Mouse (Mus musculus): ENCODE measurements around the gene Zscan29. TPM values are rescaled to one million over a fixed set of nuclear protein-coding genes. Genes with fewer than 3 reads are reported as not detected.
"Not testable (repeated sequence)": the region's sequence is repeated elsewhere in the genome, so short reads cannot be mapped to it uniquely, and the experiment has no call there.

The Zscan29 gene
- polyA plus RNA-seq, 1 experiment = 6.8 TPM

DNA sequence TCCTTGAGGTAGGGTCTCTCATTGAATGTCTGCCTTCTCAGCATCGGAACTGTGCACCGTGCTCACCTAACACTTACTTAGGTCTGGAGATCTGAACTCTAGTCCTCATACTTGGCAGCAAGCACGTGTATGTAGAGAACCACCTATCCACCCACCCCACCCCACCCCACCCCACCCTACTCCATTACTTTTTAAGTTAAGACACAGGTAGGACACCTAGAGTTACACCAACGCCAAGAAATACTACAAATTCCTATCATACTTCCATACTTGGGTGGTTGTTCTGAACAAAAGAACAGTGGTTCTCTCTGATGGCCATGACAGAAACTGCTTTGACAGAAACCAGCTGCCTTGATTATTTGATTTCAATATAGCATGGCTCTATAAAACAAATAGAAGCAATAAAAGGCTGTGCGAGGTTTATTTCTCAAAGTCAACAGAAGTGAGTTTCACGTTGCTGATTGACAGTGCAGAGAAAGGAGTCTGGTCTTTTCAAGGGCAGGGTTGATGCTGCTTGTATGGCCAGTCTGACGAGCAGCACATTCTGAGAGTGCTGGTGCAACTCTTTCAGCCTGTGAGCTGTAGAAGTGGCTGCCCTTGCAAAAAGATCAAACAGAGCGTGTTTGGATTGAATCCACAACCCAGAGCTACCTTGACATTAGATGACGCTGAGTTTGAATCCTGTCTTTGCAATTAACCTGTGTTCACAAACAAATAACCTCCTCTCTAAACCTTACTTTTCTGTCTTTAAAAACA is 41.9 kb downstream of the Zscan29 start:
- Histone ChIP-seq H3K27ac (ENCODE audit: insufficient read depth, low read length) (no peak overlapping the region), H3K4me1 (ENCODE audit: control insufficient read depth, insufficient read depth, low read length) (no peaks in the 10 kb centered on the region)
- WGBS = 70% methylated on average over 9 of the region's 9 CpGs

DNA sequence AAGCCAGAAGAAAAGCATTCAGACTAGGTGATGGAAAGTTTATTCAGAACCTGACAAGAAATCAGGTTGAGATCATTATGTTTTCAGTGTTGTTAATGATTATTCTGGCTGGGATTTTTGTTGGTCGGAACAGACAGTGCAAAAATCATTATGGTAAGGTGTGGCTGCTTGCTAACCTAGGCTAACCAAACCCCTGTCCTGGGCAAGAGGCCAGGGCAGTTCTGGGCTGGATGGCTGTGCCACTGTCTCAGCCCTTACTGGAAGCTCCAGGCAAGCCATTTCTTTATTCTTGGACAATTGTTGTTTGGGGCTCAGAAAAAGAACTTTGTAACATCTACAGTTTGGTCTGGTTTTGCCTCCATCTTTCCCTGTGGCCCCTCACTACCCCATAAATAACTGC is 43.4 kb downstream of the Zscan29 start:
- 88% methylated on average over 1 of the region's 1 CpGs for WGBS
- no peaks in the 10 kb centered on the region for H3K4me1 ChIP-seq (ENCODE audit: control insufficient read depth, insufficient read depth, low read length)

More for the DNA sequence above, 41.9 kb downstream of the Zscan29 start:
- Histone ChIP-seq H3K27me3 (ENCODE audit: control insufficient read depth, insufficient read depth, low read length) (no peaks in the 10 kb centered on the region), H3K4me3 (replicated peaks; ENCODE audit: insufficient read depth, low read depth, low read length) (no peak overlapping the region)
- no peak for TF ChIP-seq POLR2A (IDR thresholded peaks at IDR 0.05; ENCODE audit: borderline replicate concordance, insufficient read depth, low read length)
- no peak for TF ChIP-seq CTCF (IDR thresholded peaks at IDR 0.05; ENCODE audit: borderline replicate concordance, insufficient read depth, low read depth, low read length)
- DNase-seq = no peak

DNA sequence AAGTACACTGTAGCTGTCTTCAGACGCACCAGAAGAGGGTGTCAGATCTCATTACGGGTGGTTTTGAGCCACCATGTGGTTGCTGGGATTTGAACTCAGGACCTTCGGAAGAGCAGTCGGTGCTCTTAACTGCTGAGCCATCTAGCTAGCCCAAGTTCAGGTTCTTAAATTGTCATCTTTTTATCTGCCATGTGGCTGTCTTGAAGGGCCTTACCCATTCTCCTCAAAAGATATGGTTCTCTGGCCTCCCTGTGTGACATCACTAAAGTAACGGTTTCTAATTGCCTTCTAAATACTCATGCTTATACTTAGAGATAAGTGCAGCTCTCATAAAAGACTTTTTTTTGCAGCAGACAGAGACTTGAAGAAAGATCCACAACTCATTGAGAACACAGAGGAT is 44.6 kb downstream of the Zscan29 start:
- H3K27me3 ChIP-seq (ENCODE audit: control insufficient read depth, insufficient read depth, low read length); DNase-seq; H3K4me1 ChIP-seq (ENCODE audit: control insufficient read depth, insufficient read depth, low read length); H3K27ac ChIP-seq (ENCODE audit: insufficient read depth, low read length); H3K4me3 ChIP-seq (replicated peaks; ENCODE audit: insufficient read depth, low read depth, low read length): not testable (repeated sequence)
- WGBS = 92% methylated on average over 5 of the region's 5 CpGs

More for the DNA sequence above, 43.4 kb downstream of the Zscan29 start:
- Histone ChIP-seq H3K4me3 (replicated peaks; ENCODE audit: insufficient read depth, low read depth, low read length) (no peak overlapping the region), H3K27me3 (ENCODE audit: control insufficient read depth, insufficient read depth, low read length) (no peaks in the 10 kb centered on the region), H3K27ac (ENCODE audit: insufficient read depth, low read length) (no peak overlapping the region)
- TF ChIP-seq CTCF (IDR thresholded peaks at IDR 0.05; ENCODE audit: borderline replicate concordance, insufficient read depth, low read depth, low read length) = no peak
- TF ChIP-seq POLR2A (IDR thresholded peaks at IDR 0.05; ENCODE audit: borderline replicate concordance, insufficient read depth, low read length) = no peak
- DNase-seq = no peak

DNA sequence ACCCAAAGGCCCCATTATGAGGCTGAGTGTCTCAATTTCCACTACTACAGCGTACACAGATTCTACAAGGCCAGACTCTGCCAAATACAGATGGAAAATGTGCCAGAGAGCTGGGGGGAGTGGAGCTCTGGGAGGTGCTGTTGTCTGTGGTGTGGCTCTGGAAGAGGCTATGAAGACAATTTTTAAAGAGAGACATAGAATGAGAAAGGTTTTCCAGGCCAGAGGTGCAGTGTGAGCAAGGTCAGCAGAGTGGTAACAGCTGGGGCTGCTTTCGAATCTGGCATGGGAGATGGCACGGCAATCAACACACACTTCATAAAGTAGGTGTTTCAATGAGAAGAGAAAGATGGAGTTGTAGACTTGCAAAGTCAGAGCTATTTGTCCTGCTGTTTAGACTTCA is 51.7 kb downstream of the Zscan29 start:
- 78% methylated on average over 3 of the region's 3 CpGs for WGBS
- Histone ChIP-seq H3K27me3 (ENCODE audit: control insufficient read depth, insufficient read depth, low read length) (no peaks in the 10 kb centered on the region), H3K27ac (ENCODE audit: insufficient read depth, low read length) (no peak overlapping the region), H3K4me3 (replicated peaks; ENCODE audit: insufficient read depth, low read depth, low read length) (no peak overlapping the region), H3K4me1 (ENCODE audit: control insufficient read depth, insufficient read depth, low read length) (no peaks in the 10 kb centered on the region)
- no peak for DNase-seq
- TF ChIP-seq CTCF (IDR thresholded peaks at IDR 0.05; ENCODE audit: borderline replicate concordance, insufficient read depth, low read depth, low read length) (no peak), POLR2A (IDR thresholded peaks at IDR 0.05; ENCODE audit: borderline replicate concordance, insufficient read depth, low read length) (no peak)

DNA sequence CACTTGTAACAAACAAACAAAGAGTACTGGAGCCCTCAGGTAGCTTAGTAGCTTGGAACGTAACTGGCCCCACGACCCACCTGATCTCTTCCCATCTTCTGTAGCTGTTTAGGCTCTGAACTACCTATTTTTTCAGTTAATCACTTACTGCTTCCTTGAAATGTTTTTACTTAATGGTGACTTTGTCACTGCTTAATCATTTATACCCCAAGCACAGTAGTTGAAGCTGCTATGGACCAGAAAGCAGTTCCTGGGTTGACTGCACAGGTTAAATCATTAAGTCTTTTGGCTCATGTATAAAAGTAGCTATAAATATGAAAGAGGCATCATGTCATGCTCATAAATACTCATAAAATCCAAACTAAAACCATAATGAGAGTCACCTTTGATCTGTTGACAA is 55.5 kb downstream of the Zscan29 start:
- WGBS = 97% methylated on average over 2 of the region's 2 CpGs
- no peak for DNase-seq
- Histone ChIP-seq H3K27ac (ENCODE audit: insufficient read depth, low read length) (no peak overlapping the region), H3K4me1 (ENCODE audit: control insufficient read depth, insufficient read depth, low read length) (no peaks in the 10 kb centered on the region), H3K27me3 (ENCODE audit: control insufficient read depth, insufficient read depth, low read length) (no peaks in the 10 kb centered on the region), H3K4me3 (replicated peaks; ENCODE audit: insufficient read depth, low read depth, low read length) (no peak overlapping the region)
- TF ChIP-seq CTCF (IDR thresholded peaks at IDR 0.05; ENCODE audit: borderline replicate concordance, insufficient read depth, low read depth, low read length) (no peak), POLR2A (IDR thresholded peaks at IDR 0.05; ENCODE audit: borderline replicate concordance, insufficient read depth, low read length) (no peak)

DNA sequence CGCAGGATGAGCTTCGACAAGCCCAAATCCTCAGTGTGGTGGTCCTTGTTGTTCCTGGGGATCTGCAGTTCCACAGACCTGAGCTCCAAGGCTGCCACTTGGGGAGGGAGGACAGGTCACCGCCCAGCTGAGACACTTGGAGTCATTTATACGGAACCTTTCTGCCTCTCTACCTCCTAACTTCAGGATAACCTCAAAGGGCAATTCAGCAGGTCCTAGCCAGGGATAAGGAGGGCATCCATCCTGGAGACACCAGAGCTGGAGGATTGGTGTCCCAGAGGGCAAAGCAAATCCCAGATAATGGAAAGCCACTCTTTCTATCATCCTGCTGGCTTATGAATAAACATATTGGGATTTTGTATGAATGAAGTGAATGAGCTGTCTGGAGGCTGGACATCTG is 61.2 kb downstream of the Zscan29 start, which contains the start of gene Tgm7:
Tgm7 (minus strand) TSS at position 101 of the 400 bp plus-strand sequence.
- no peak for DNase-seq
- no peak within 1 kb of the TSS for H3K4me3 ChIP-seq (replicated peaks; ENCODE audit: insufficient read depth, low read depth, low read length)
- H3K27ac ChIP-seq (ENCODE audit: insufficient read depth, low read length) = no peak within 1 kb of the TSS
- WGBS = 94% methylated on average over 4 of the region's 4 CpGs
- H3K27me3 ChIP-seq (ENCODE audit: control insufficient read depth, insufficient read depth, low read length) = no peaks in the 10 kb centered on the region
- TF ChIP-seq POLR2A (IDR thresholded peaks at IDR 0.05; ENCODE audit: borderline replicate concordance, insufficient read depth, low read length) (no peak), CTCF (IDR thresholded peaks at IDR 0.05; ENCODE audit: borderline replicate concordance, insufficient read depth, low read depth, low read length) (no peak)
- H3K4me1 ChIP-seq (ENCODE audit: control insufficient read depth, insufficient read depth, low read length) = no peaks in the 10 kb centered on the region

Other genes starting within 250 kb of the Zscan29 start
- 24.2 and 32.4 TPM in 2 replicates for gene Ubr1, start 200.4 kb downstream of the Zscan29 start, polyA plus RNA-seq (2012; rRNA removed)
- gene Tmem62, start 194.1 kb downstream of the Zscan29 start, polyA plus RNA-seq (2012; rRNA removed) = 68.0 and 73.6 TPM in 2 replicates
- 155 and 179 TPM in 2 replicates for gene Ccndbp1, start 162.7 kb downstream of the Zscan29 start, polyA plus RNA-seq (2012; rRNA removed)
- 0.38 and 0.51 TPM in 2 replicates for gene Epb42, start 134.1 kb downstream of the Zscan29 start, polyA plus RNA-seq (2012; rRNA removed)
- gene Tgm5, start 85.3 kb downstream of the Zscan29 start, polyA plus RNA-seq (2012; rRNA removed) = 2.7 and 3.2 TPM in 2 replicates
- gene Tgm7, start 61.3 kb downstream of the Zscan29 start, polyA plus RNA-seq (2012; rRNA removed) = 1.3 and 1.4 TPM in 2 replicates
- 26.3 and 26.7 TPM in 2 replicates for gene Adal, start 30.7 kb downstream of the Zscan29 start, polyA plus RNA-seq (2012; rRNA removed)
- 9.2 and 10.6 TPM in 2 replicates for gene Lcmt2, start 30.5 kb downstream of the Zscan29 start, polyA plus RNA-seq (2012; rRNA removed)
- gene Tubgcp4, start 471 bp downstream of the Zscan29 start, polyA plus RNA-seq (2012; rRNA removed) = 40.2 and 47.4 TPM in 2 replicates
- gene Trp53bp1, start 100.3 kb upstream of the Zscan29 start, polyA plus RNA-seq (2012; rRNA removed) = 57.9 and 59.4 TPM in 2 replicates
- 223 and 254 TPM in 2 replicates for gene Map1a, start 118.5 kb upstream of the Zscan29 start, polyA plus RNA-seq (2012; rRNA removed)
- 160 and 183 TPM in 2 replicates for gene Ppip5k1, start 184.3 kb upstream of the Zscan29 start, polyA plus RNA-seq (2012; rRNA removed)
- gene Ckmt1, start 186.6 kb upstream of the Zscan29 start, polyA plus RNA-seq (2012; rRNA removed) = 504 and 518 TPM in 2 replicates
- 0.62 and 0.81 TPM in 2 replicates for gene Strc, start 216.0 kb upstream of the Zscan29 start, polyA plus RNA-seq (2012; rRNA removed)
- 96.5 and 99.1 TPM in 2 replicates for gene Pdia3, start 242.7 kb upstream of the Zscan29 start, polyA plus RNA-seq (2012; rRNA removed)
- 7.1 and 7.4 TPM in 2 replicates for gene Catsper2, start 242.7 kb upstream of the Zscan29 start, polyA plus RNA-seq (2012; rRNA removed)